8 mouse cellular contexts compared by ENCODE assay signal in the genomic region with DNA sequence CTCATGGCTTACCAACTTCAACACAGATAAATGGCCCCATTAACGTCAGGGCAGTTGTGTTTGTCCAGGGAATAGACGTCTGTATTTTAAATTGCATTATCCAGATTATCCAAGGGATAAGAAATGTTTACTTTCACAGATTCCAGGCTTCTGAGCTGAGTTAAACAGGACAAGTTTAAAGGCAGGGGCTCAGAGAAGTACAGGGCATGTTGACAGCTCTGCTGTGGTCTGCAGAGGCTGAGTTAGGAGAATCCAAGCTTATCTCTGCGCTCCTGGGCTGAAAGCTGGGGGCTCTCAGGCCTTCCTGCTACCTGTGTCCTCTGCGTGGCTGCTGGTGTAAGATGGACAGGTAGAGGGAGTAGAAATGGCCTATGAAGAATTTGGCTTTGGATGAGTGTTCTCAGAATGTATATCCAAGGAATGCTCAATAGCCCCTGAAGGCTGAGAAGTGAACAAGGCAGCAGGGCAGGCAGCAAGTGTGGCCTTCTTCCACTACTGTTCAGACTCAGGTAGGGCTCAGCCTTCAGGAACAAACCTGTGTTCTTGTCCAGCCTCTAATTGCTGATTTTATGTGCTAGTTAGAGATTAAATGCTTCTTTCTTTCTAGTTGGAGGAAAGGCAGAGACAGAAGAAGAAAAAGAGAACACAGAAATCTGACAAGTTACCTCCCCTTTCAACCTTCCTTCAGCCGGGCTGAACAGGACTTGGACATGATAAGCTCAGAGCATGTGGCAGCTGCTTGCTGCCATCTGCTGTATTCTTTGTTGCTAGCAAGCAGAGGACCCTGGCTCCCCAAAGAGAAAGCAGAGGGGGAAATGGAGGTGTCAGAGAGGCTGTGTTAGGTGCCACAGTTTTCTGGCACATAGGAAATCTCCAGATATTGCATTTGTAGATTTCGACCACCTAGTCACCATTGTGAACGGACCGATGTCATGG.
DNase-seq lines count a peak whose midpoint lies in the region; ATAC-seq and TF ChIP-seq lines count a peak whose summit lies in the region.

No protein-coding gene starts in this region.

- no peaks in the 10 kb centered on the region for H3K4me1 ChIP-seq in hindbrain, embryonic 10.5 days (replicated peaks)
- no peaks in the 10 kb centered on the region for H3K4me1 ChIP-seq in hindbrain, embryonic 12.5 days
- peaks cover 5% of the 10 kb centered on the region; the same call in 1 of the 2 replicates for H3K4me1 ChIP-seq in intestine, embryonic 14.5 days (replicated peaks; ENCODE audit: control insufficient read depth, insufficient read depth, low read length)
- no peaks in the 10 kb centered on the region for H3K4me1 ChIP-seq in midbrain, embryonic 13.5 days (replicated peaks)

- ATAC-seq in hindbrain, embryonic 12.5 days (ENCODE audit: low FRiP score) = no peak
- 0 out of 2 replicates have a peak, but pooled peaks have one; percentile 23 for ATAC-seq in intestine, embryonic 14.5 days (replicated peaks; ENCODE audit: low FRiP score, low TSS enrichment, low read depth)
- ATAC-seq in midbrain, embryonic 13.5 days = peak; percentile 84
- ATAC-seq in megakaryocyte progenitor cell, adult 5-6 weeks (replicated peaks; ENCODE audit: poor library complexity) = no peak

- H3K4me3 ChIP-seq in hindbrain, embryonic 10.5 days = no peak overlapping the region
- H3K4me3 ChIP-seq in hindbrain, embryonic 12.5 days = no peak overlapping the region
- H3K4me3 ChIP-seq in intestine, embryonic 14.5 days (ENCODE audit: low read depth, low read length) = no peak overlapping the region
- no peak overlapping the region for H3K4me3 ChIP-seq in left cerebral cortex, adult 2 months
- H3K4me3 ChIP-seq in midbrain, embryonic 13.5 days (replicated peaks) = no peak overlapping the region

- no peaks in the 10 kb centered on the region for H3K27me3 ChIP-seq in hindbrain, embryonic 10.5 days (ENCODE audit: insufficient read depth, poor library complexity, severe bottlenecking)
- no peaks in the 10 kb centered on the region for H3K27me3 ChIP-seq in hindbrain, embryonic 12.5 days
- no peaks in the 10 kb centered on the region for H3K27me3 ChIP-seq in intestine, embryonic 14.5 days (replicated peaks; ENCODE audit: control insufficient read depth, insufficient read depth, low read length)
- H3K27me3 ChIP-seq in midbrain, embryonic 13.5 days = no peaks in the 10 kb centered on the region

- intact Hi-C loops in left cerebral cortex, adult 2 months (cut with DNase I) = loop anchor here (2.0 to 10.0 kb wide), 4 partner anchors 77 to 1545 kb away; a partner anchor contains a TSS

- H3K9me3 ChIP-seq in hindbrain, embryonic 10.5 days = no peaks in the 10 kb centered on the region
- H3K9me3 ChIP-seq in hindbrain, embryonic 12.5 days (replicated peaks) = no peaks in the 10 kb centered on the region
- no peaks in the 10 kb centered on the region for H3K9me3 ChIP-seq in intestine, embryonic 14.5 days (ENCODE audit: control insufficient read depth, low read length)
- H3K9me3 ChIP-seq in midbrain, embryonic 13.5 days = no peaks in the 10 kb centered on the region

- H3K9ac ChIP-seq in hindbrain, embryonic 12.5 days = no peak overlapping the region
- H3K9ac ChIP-seq in intestine, embryonic 14.5 days (ENCODE audit: low read length) = no peak overlapping the region
- no peak overlapping the region for H3K9ac ChIP-seq in midbrain, embryonic 13.5 days (replicated peaks)

- H3K27ac ChIP-seq in hindbrain, embryonic 10.5 days = no peak overlapping the region
- no peak overlapping the region for H3K27ac ChIP-seq in hindbrain, embryonic 12.5 days
- H3K27ac ChIP-seq in intestine, embryonic 14.5 days (ENCODE audit: low read depth) = peak overlapping the region; percentile 47; the same call in 1 of the 2 replicates
- no peak overlapping the region for H3K27ac ChIP-seq in left cerebral cortex, adult 2 months
- no peak overlapping the region for H3K27ac ChIP-seq in midbrain, embryonic 13.5 days

- 76% methylated on average over 8 of the region's 8 CpGs for WGBS in hindbrain, embryonic 10.5 days
- 80% methylated on average over 8 of the region's 8 CpGs for WGBS in hindbrain, embryonic 12.5 days
- 33% methylated on average over 8 of the region's 8 CpGs for WGBS in intestine, embryonic 14.5 days
- WGBS in midbrain, embryonic 13.5 days = 72% methylated on average over 8 of the region's 8 CpGs

- peak; percentile 75 for TF ChIP-seq CTCF in left cerebral cortex, adult 2 months (IDR thresholded peaks at IDR 0.05)

- H3K36me3 ChIP-seq in hindbrain, embryonic 10.5 days = no peaks in the 10 kb centered on the region
- no peaks in the 10 kb centered on the region for H3K36me3 ChIP-seq in hindbrain, embryonic 12.5 days
- no peaks in the 10 kb centered on the region for H3K36me3 ChIP-seq in intestine, embryonic 14.5 days (ENCODE audit: control insufficient read depth, insufficient read depth, low read length)
- no peaks in the 10 kb centered on the region for H3K36me3 ChIP-seq in midbrain, embryonic 13.5 days

- no peak overlapping the region for H3K4me2 ChIP-seq in hindbrain, embryonic 12.5 days (replicated peaks)
- H3K4me2 ChIP-seq in intestine, embryonic 14.5 days (ENCODE audit: low read length) = no peak overlapping the region
- H3K4me2 ChIP-seq in midbrain, embryonic 13.5 days (replicated peaks) = no peak overlapping the region

- DNase-seq in hindbrain, embryonic 10.5 days (ENCODE audit: low spot score) = peak; percentile 29
- DNase-seq in embryo, embryonic 11 days = peak; percentile 54
- DNase-seq in intestine, embryonic 14.5 days (ENCODE audit: low spot score) = no peak
- peak; percentile 34 to 45 for DNase-seq in left cerebral cortex, adult 2 months (ENCODE audit: extremely low spot score in 1 of 2, low spot score in 2 of 2)
- DNase-seq in telencephalon, adult 2 months (ENCODE audit: low read depth, low spot score) = peak; percentile 24

Comparison
In these comparisons a context has a peak if more than half of its experiments do, and no peak if none do; other contexts are left out.
1. ATAC-seq: peak in intestine, embryonic 14.5 days (single experiment) and midbrain, embryonic 13.5 days (single experiment); none in hindbrain, embryonic 12.5 days (single experiment) and megakaryocyte progenitor cell, adult 5-6 weeks (single experiment).